Mouse (Mus musculus) layer of hippocampus, postnatal 36 days (tissue): Measurements from ENCODE around the gene Iqgap1. TPM values are rescaled to one million over a fixed set of nuclear protein-coding genes. Genes with fewer than 3 reads are reported as not detected.
A peak's percentile ranks its signal among the peaks of the same experiment; 100 is the strongest.
"Not testable (repeated sequence)": the region's sequence is repeated elsewhere in the genome, so short reads cannot be mapped to it uniquely, and the experiment has no call there.

Source experiments
- DNase-seq, 2 experiments: peaks; one replicate each; pipeline ENCODE4 v3.0.0; 2022
- total RNA-seq, 2 experiments: library from RNA; stranded (reverse); gene quantifications; 2 replicates each; pipeline ENCODE4 v1.2.3; 2021

The Iqgap1 gene
- total RNA-seq, 2 experiments from 2014 or later: 19.5 to 23.9 TPM

GRCm38 (mm10) chr7:80766861-80767312 lies 58.9 kb downstream of the Iqgap1 start:
- DNase-seq: peak; percentile 60 to 66

DNA sequence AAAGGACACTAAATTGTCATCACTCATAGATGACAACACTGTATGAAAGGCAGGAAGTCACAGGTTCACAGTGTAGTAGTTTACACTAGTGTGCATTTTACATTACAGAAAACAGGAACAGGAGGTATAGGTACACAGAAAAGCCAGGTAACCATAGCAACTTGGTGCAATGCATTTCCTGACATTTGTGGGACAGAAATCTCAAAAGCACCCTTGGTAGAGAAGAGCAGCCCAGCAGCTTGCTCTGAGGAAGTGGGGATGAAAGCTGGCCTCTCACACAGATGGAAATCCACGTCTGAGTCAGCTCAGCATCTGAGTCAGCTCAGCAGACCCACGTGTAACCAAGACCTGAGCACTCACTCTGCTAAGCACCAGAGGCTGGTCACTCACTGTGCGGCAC lies 59.7 kb downstream of the Iqgap1 start:
- no peak for DNase-seq

DNA sequence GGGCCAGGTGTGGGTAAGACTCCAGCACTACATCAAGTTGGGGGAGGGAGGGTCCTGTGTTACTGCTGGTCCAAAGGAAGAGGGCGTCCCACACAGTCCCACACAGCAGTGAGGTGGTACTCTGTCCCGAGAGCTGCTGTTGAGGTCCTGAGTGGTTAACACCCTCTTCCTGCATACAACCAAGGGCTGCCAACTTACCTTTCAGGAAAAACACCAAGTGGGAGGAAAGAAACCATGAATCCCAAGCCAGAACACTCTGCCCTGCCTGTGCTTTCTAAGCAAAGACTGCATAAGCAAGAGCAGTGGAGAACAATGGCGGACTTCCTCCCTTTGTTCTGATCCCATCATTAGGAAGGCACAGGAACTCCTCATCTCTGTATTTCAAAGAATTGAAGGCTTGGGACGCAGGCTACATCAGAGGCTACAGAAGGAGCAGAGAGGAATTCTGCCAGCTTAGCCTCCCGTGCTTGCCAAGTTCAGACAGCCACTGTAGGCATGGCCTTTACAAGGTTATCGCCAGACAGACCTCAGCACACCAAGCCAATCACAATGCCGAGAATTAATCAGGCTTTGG lies 61.8 kb downstream of the Iqgap1 start:
- no peak for DNase-seq

DNA sequence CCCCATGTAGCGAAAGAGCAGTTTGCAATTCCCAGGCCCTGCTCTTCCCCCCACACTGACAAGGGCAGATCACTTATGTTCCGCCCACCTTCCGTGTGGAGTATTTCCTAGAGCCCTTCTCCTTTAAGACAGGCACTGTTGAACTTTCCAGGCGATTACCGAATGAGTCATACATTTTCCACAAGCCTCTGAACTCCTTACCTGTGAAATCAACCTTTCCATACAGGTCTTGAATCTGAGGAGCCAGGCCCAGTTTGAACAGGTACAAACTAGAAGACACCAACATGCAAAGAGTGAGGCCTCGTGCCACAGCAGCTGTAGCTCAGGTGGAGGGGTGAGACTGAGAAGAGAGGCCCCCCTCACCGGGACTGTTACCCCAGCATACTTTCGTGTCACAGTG lies 63.5 kb downstream of the Iqgap1 start:
- DNase-seq: no peak

DNA sequence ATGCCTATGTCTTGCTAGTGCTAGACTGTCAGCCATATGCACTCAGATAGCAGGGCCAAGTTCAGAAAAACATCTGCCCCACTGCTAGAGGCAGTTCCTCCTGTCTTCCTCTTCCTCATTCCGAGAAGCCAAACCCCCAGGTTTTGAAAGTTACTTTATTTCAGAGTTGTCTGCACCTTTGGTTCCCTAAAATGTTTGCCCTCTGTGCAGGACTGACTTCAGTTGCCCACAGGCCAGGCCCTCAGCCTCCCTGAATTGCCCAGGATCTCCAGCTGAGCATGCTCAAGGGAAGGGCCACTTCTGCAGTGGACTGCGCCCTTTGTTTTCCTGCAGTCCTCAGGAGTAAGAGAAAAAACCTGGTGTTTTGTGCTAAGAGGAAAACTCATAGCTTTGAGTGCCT lies 71.7 kb downstream of the Iqgap1 start:
- DNase-seq: no peak

- DNase-seq: no peak
Observed at GRCm38 (mm10) chr7:80753613-80754012, 72.2 kb downstream of the Iqgap1 start.

DNA sequence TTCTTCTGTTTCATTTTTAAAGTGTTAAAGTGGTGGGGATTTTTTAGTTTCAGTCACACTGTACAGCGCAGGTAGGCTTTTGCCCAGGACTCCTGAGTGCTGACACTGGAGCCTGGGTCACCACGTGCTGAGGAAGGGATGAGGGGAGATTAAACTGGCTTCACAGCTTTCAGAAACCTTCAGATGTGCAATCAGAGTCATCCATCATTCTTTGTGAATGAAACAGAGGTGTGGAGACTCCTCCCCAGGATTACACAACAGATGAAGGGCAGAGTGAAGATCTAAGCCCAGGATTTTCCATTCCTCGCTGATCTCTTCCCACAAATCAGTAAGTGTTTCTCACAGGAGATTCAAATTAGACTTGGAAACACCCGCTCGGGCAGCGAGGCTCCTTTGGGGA lies 76.2 kb downstream of the Iqgap1 start:
- no peak for DNase-seq

DNA sequence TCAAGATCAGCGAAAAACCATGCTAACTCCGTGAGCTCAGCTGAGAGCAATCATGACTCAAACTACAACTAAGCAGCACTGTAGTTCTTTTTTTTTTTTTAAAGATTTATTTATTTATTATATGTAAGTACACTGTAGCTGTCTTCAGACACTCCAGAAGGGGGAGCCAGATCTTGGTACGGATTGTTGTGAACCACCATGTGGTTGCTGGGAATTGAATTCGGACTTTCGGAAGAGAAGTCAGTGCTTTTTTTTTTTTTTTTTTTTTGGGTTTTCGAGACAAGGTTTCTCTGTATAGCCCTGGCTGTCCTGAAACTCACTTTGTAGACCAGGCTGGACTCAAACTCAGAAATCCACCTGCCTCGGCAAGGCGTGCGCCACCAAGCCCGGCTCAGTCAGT lies 76.7 kb downstream of the Iqgap1 start:
- DNase-seq: not testable (repeated sequence)

DNA sequence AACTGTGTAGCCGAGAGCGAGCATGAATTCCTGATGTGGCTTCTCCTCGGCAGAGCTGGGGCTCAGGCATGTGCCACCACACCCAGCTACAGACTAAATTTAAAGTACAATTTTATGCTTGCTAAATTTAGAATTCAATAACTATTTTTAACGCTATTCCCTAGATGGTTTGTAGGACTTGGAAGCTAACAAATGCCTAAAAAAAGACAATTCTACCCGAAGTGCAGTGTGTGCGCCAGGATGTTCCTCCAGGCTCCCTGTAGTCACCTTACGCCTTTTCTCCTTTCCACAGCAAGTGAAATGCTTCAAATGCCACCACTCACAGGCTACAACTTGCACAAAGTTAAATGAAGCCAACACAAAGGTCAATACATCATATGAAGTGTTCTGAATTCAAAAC lies 78.4 kb downstream of the Iqgap1 start:
- DNase-seq: no peak

- DNase-seq: no peak
Observed at GRCm38 (mm10) chr7:80746166-80746761, 79.5 kb downstream of the Iqgap1 start.

- DNase-seq: no peak
Observed at GRCm38 (mm10) chr7:80745746-80746145, 80.0 kb downstream of the Iqgap1 start.

DNA sequence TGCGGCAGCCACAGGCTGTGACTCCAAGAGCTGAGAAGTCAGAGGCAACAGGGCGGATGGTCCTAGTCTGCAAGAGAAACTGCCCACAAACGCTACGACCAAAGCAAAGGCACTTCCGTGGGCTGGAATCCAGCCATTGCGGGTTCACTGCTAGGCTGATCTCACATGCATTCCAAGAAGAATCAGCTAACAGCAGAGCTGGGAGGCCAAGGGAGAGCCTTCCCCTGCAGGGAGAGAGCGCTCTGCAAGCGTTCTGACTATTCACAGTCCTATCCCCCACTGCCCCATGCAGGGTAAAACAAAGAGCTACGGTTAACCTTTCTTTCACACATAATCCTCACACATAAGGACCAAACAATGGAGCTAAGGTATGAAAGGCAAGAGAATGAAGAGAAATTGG lies 80.5 kb downstream of the Iqgap1 start:
- DNase-seq: no peak

DNA sequence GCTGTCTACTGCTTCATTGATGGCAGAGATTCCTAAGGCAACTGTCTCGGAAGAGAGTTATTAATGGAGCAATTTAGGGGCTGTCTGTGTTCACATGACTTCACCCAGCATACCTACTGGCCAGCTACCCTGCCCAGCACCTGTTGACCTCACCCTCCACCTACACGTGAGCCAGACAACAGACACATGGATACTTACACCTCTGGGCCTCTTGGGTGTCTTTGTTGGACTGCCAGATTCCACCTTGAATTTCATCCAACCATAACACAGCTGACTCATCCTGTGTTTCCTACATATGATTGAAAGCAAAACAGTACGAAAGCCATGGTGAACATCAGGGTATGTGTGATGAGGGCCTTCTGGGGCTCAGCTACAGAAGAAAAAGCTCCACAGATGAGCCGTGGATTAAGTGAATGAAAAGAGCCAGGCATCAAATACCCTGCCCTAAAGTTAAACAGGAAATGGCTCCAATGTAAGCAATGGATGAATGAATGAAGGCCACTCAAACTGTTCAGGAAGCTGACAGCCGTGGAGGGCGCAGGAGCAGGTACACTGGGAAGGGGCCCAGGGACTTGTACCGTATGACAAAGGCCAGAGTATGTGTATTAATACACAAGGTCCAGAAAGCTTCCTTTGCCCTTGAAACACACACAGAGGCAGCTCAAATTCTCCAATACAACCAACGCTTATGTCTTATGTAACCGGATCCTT lies 81.7 kb downstream of the Iqgap1 start:
- no peak for DNase-seq

DNA sequence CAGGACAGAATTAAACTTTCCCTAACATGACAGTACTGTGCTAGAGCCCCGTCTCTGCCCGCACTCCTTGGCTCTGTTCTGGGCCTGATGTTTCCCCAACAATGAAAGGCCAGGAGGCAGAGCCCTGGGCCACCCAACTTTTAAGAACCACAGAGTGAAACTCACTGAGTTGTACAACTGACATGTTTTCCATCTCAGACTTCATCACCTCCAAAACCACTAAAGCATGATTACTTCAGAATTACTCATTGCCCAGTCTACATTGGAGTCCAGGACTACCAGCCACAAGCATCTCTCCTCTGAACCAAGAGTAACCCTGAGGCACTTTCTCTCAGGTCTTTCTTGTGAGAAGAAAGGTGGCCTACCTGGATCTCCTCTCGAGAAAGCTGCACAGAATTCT lies 83.1 kb downstream of the Iqgap1 start:
- no peak for DNase-seq

DNA sequence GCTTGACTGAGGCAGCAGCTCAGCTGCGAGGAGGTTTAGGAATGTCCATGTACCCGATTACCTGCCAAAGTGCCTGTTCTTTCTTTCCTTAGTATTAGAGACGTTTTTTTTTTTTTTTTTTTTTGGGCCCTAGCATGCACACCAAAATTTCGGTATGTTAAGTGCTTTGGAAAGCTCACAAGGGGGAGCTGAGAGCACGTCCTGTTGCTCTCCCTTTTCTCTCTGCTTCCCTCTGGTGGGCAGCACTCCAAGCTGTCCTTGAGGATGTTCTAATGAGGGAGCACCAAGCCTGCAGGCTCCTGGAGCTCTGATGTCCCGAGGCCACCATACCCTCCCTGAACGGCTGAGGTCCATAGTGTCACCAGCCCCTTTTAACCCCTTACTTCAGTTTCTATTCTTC lies 84.8 kb downstream of the Iqgap1 start:
- DNase-seq: peak; percentile 53 to 67

GRCm38 (mm10) chr7:80736199-80736598 lies 89.6 kb downstream of the Iqgap1 start:
- DNase-seq: no peak

DNA sequence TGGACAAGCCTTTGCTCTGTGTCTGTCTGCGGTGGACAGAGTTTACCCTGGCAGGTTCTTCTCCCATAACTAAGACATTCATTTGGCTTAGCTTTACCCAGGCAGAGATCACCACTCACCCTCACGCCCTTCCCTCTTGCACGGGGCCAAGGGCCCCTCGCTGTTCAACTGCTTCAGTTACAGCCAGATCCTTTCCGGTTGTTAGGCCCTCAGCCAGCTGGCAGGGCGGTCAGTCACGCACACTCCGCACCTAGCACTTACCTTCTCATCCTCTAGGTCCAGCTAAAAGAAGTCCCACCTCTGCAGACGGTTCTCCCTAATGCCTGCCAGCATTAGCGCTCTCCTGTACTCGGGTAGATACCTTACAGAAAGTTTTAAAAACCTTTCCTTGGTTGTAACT lies 92.8 kb downstream of the Iqgap1 start:
- no peak for DNase-seq

DNA sequence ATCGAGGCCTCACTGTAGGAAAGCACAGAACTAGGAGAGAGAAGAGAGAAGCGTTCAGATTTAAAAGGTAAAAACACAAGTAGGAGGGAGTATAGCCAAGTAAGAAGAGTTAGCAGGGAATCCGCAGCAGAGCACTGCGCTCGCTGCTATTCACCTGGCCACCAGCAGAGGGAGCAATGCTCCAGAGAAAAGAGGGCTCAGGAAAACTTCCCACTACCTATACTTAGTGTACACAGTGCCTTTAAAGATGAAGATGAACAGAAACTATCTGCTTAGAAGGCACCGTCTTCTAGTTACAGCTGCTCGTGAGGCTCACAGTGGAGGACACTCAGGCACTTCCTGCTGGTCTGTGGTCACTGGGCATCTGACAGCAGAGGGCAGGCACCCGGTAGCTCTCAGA lies 96.1 kb downstream of the Iqgap1 start:
- DNase-seq: peak; percentile 69 to 71

DNA sequence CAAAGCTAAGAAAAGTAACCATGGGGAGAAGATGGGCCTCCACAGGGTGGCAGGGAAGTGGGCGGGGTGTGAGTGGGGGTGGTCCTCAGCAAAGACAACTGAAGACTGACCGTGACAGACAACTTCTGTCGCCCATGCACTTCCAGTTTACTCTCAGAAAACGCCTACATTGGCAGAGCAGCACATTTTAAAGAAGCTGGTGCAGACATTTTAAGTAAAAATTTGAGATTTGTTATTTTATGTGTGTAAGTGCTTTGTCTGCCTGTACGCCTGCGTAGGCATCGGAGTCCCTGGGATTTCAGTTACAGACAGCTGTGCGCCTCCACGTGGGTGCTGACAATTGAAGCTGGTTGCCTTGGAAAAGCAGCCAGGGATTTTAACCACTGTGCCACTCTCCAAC lies 104.7 kb downstream of the Iqgap1 start:
- peak; percentile 27 to 58 for DNase-seq

DNA sequence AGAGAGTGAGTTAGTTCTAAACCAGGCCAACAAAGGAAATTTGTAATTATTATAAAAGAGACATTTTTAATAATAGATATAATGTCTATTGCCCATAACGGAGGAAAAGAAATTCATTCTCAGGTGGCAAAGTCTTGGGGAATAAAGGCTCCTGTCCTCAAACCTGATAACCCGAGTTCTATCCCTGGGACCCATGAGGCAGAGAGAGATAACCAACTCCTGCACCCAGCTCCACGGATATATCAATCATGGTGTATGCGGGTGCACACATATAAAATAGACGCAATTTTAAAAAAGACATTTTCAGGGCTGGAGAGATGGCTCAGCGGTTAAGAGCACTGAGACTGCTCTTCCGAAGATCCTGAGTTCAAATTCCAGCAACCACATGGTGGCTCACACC lies 106.2 kb downstream of the Iqgap1 start:
- no peak for DNase-seq

- no peak for DNase-seq
Observed at GRCm38 (mm10) chr7:80719038-80719437, 106.7 kb downstream of the Iqgap1 start.

- no peak for DNase-seq
Observed at GRCm38 (mm10) chr7:80718471-80718870, 107.3 kb downstream of the Iqgap1 start.

DNA sequence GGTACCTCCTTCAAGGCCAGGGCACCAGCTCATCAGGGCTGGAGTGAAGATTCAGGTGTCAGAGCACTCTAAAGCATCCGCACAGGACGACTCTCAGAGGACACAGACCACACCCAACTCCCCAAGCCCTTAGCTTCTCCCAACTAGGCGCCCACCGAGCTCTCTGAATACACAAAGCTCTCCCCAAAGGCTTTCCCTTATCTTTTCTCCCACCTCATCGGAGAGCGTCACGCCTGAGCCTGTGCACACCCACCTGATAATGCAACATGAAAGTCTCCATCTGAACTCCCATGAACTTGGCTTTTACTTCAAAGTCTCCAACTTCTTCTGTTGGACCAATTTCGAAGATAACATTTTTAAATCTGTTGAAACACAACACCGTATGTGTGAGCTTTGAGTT lies 109.0 kb downstream of the Iqgap1 start:
- DNase-seq: no peak

- DNase-seq: no peak
Observed at GRCm38 (mm10) chr7:80715306-80715705, 110.5 kb downstream of the Iqgap1 start.
